Mouse (Mus musculus): ENCODE measurements around the gene Dhrs4. TPM values are rescaled to one million over a fixed set of nuclear protein-coding genes. Genes with fewer than 3 reads are reported as not detected.

Dhrs4 gene
- total RNA-seq (2015): 31.2 and 34.4 TPM in 2 replicates
- 43.1 and 47.6 TPM in 2 replicates for total RNA-seq (2017)

- peak; percentile 88 for ATAC-seq (ENCODE audit: poor library complexity, severe bottlenecking)
Measured at GRCm38 (mm10) chr14:55478651-55479599, at the start of gene Dhrs4. Gene Dhrs4 (plus strand): TSS chr14:55478758.

- no peak for ATAC-seq (ENCODE audit: poor library complexity, severe bottlenecking)
Measured at GRCm38 (mm10) chr14:55430255-55430654, 48.3 kb upstream of the Dhrs4 start.

- peak; percentile 97 for ATAC-seq (ENCODE audit: poor library complexity, severe bottlenecking)
Measured at GRCm38 (mm10) chr14:55433052-55433451, 45.5 kb upstream of the Dhrs4 start.

- no peak for ATAC-seq (ENCODE audit: poor library complexity, severe bottlenecking)
Measured at GRCm38 (mm10) chr14:55434825-55435224, 43.7 kb upstream of the Dhrs4 start.

- no peak for ATAC-seq (ENCODE audit: poor library complexity, severe bottlenecking)
Measured at GRCm38 (mm10) chr14:55437118-55437517, 41.4 kb upstream of the Dhrs4 start.

GRCm38 (mm10) chr14:55438193-55438784 lies 40.3 kb upstream of the Dhrs4 start:
- ATAC-seq (ENCODE audit: poor library complexity, severe bottlenecking): peak; percentile 99

- ATAC-seq (ENCODE audit: poor library complexity, severe bottlenecking): no peak
Measured at GRCm38 (mm10) chr14:55457693-55458092, 20.9 kb upstream of the Dhrs4 start.

GRCm38 (mm10) chr14:55458273-55458672 lies 20.3 kb upstream of the Dhrs4 start:
- ATAC-seq (ENCODE audit: poor library complexity, severe bottlenecking): peak; percentile 95

GRCm38 (mm10) chr14:55458761-55459160 lies 19.8 kb upstream of the Dhrs4 start:
- ATAC-seq (ENCODE audit: poor library complexity, severe bottlenecking): no peak

GRCm38 (mm10) chr14:55459796-55460195 lies 18.8 kb upstream of the Dhrs4 start:
- ATAC-seq (ENCODE audit: poor library complexity, severe bottlenecking): no peak

GRCm38 (mm10) chr14:55460297-55460696 lies 18.3 kb upstream of the Dhrs4 start:
- ATAC-seq (ENCODE audit: poor library complexity, severe bottlenecking): no peak

GRCm38 (mm10) chr14:55461757-55462156 lies 16.8 kb upstream of the Dhrs4 start:
- no peak for ATAC-seq (ENCODE audit: poor library complexity, severe bottlenecking)

GRCm38 (mm10) chr14:55466481-55466880 lies 12.1 kb upstream of the Dhrs4 start:
- ATAC-seq (ENCODE audit: poor library complexity, severe bottlenecking): no peak

GRCm38 (mm10) chr14:55467108-55467507 lies 11.4 kb upstream of the Dhrs4 start:
- ATAC-seq (ENCODE audit: poor library complexity, severe bottlenecking): no peak

GRCm38 (mm10) chr14:55468301-55468741 lies 10.2 kb upstream of the Dhrs4 start:
- no peak for ATAC-seq (ENCODE audit: poor library complexity, severe bottlenecking)

- no peak for ATAC-seq (ENCODE audit: poor library complexity, severe bottlenecking)
Measured at GRCm38 (mm10) chr14:55469041-55469440, 9.5 kb upstream of the Dhrs4 start.

- ATAC-seq (ENCODE audit: poor library complexity, severe bottlenecking): no peak
Measured at GRCm38 (mm10) chr14:55469821-55470220, 8.7 kb upstream of the Dhrs4 start.

GRCm38 (mm10) chr14:55470806-55471205 lies 7.8 kb upstream of the Dhrs4 start:
- no peak for ATAC-seq (ENCODE audit: poor library complexity, severe bottlenecking)

GRCm38 (mm10) chr14:55475654-55476053 lies 2.9 kb upstream of the Dhrs4 start:
- ATAC-seq (ENCODE audit: poor library complexity, severe bottlenecking): no peak

- ATAC-seq (ENCODE audit: poor library complexity, severe bottlenecking): no peak
Measured at GRCm38 (mm10) chr14:55477421-55477820, 1.1 kb upstream of the Dhrs4 start.

GRCm38 (mm10) chr14:55477829-55478228 lies 729 bp upstream of the Dhrs4 start:
- ATAC-seq (ENCODE audit: poor library complexity, severe bottlenecking): no peak

GRCm38 (mm10) chr14:55479629-55480028 lies 1.1 kb downstream of the Dhrs4 start:
- no peak for ATAC-seq (ENCODE audit: poor library complexity, severe bottlenecking)

Data from megakaryocyte, adult 5-6 weeks (primary cell).